Comparison of ENCODE assay signal across 16 mouse cellular contexts in the genomic region with DNA sequence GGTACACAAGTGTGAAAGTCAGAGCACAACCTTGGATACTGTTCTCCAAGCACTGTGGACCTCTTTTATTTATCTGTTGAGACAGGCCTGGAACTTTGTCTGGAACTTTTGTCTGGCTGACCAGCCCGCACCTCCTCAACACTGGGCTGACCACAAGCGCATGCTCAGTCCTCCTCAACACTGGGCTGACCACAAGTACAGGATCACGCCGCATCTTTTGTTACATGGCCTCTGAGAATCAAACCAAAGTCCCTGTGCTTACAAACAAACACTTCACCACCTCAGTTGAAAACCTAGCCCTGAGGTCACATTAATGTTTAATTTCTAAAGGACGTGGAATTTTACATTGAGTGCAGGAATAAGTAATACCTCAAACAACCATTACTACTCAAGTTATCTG.
"Had no signal": no experiment of that assay in that cellular context is flagged by ENCODE, and none has a peak within 500 bp of the region (broad histone marks: within the 10 kb centered on the region; RNA-seq: fewer than 3 reads in every experiment).

No protein-coding gene starts in this region.

- ATAC-seq: lung, postnatal 0 days; midbrain, embryonic 13.5 days; midbrain, embryonic 15.5 days had no signal

- H3K36me3 ChIP-seq: lung, embryonic 15.5 days; stomach, embryonic 15.5 days had no signal

- DNase-seq: lung, adult 2 months; lung, postnatal 14 days; lung, postnatal 36 days; right cerebral cortex, postnatal 14 days; thymus, adult 2 months; thymus, postnatal 25 days had no signal

- H3K4me1 ChIP-seq: lung, embryonic 15.5 days; megakaryocyte, embryonic 14.5 days; midbrain, embryonic 13.5 days; midbrain, embryonic 15.5 days; neural tube, embryonic 12.5 days; stomach, embryonic 15.5 days had no signal

- H3K4me3 ChIP-seq: lung, embryonic 15.5 days; megakaryocyte, embryonic 14.5 days; midbrain, embryonic 13.5 days; midbrain, embryonic 15.5 days; neural tube, embryonic 12.5 days; stomach, embryonic 15.5 days had no signal

- H3K9ac ChIP-seq: lung, embryonic 15.5 days; midbrain, embryonic 13.5 days; midbrain, embryonic 15.5 days; neural tube, embryonic 12.5 days; stomach, embryonic 15.5 days had no signal

- H3K27ac ChIP-seq: lung, embryonic 15.5 days; macrophage; midbrain, embryonic 13.5 days; midbrain, embryonic 15.5 days; neural tube, embryonic 12.5 days; stomach, embryonic 15.5 days; stomach, postnatal 0 days had no signal

- H3K27me3 ChIP-seq: lung, embryonic 15.5 days; megakaryocyte, embryonic 14.5 days; midbrain, embryonic 13.5 days; midbrain, embryonic 15.5 days; neural tube, embryonic 12.5 days; stomach, embryonic 15.5 days had no signal

- H3K4me2 ChIP-seq: lung, embryonic 15.5 days; midbrain, embryonic 11.5 days; midbrain, embryonic 13.5 days; midbrain, embryonic 15.5 days; neural tube, embryonic 12.5 days; stomach, embryonic 15.5 days had no signal

- H3K9me3 ChIP-seq: lung, embryonic 15.5 days; midbrain, embryonic 13.5 days; midbrain, embryonic 15.5 days; neural tube, embryonic 12.5 days; stomach, embryonic 15.5 days had no signal
